9 mouse cellular contexts compared by ENCODE assay signal in genomic region chr8:105066761-105067160, GRCm38 (mm10). TPM values are rescaled to one million over a fixed set of nuclear protein-coding genes. Genes with fewer than 3 reads are reported as not detected.
DNase-seq lines count a peak whose midpoint lies in the region; ATAC-seq lines count a peak whose summit lies in the region.
"Had no signal": no experiment of that assay in that cellular context is flagged by ENCODE, and none has a peak within 500 bp of the region (broad histone marks: within the 10 kb centered on the region; RNA-seq: fewer than 3 reads in every experiment).

No protein-coding gene starts in this region.

- no peaks in the 10 kb centered on the region for H3K9me3 ChIP-seq in midbrain, embryonic 11.5 days (ENCODE audit: control insufficient read depth, low read length)
- H3K9me3 ChIP-seq in midbrain, embryonic 15.5 days, result no peaks in the 10 kb centered on the region
- H3K9me3 ChIP-seq in liver, embryonic 12.5 days (replicated peaks), result no peaks in the 10 kb centered on the region

- WGBS in midbrain, embryonic 11.5 days, result 6% methylated on average over 1 of the region's 1 CpGs
- WGBS in midbrain, embryonic 15.5 days, result 0% methylated on average over 1 of the region's 1 CpGs
- 0% methylated on average over 1 of the region's 1 CpGs for WGBS in liver, embryonic 12.5 days (ENCODE audit: insufficient replicate concordance)

- H3K9ac ChIP-seq in midbrain, embryonic 11.5 days (ENCODE audit: low read length), result no peak overlapping the region
- H3K9ac ChIP-seq in midbrain, embryonic 15.5 days, result no peak overlapping the region
- H3K9ac ChIP-seq in liver, embryonic 12.5 days, result no peak overlapping the region

- H3K27me3 ChIP-seq in midbrain, embryonic 11.5 days (ENCODE audit: control insufficient read depth, insufficient read depth, low read length), result no peaks in the 10 kb centered on the region
- H3K27me3 ChIP-seq in midbrain, embryonic 15.5 days (replicated peaks), result no peaks in the 10 kb centered on the region
- H3K27me3 ChIP-seq in liver, embryonic 12.5 days (replicated peaks), result no peaks in the 10 kb centered on the region

- no peaks in the 10 kb centered on the region for H3K4me1 ChIP-seq in midbrain, embryonic 11.5 days (ENCODE audit: control insufficient read depth, insufficient read depth, low read length)
- H3K4me1 ChIP-seq in midbrain, embryonic 15.5 days, result no peaks in the 10 kb centered on the region
- no peaks in the 10 kb centered on the region for H3K4me1 ChIP-seq in liver, embryonic 12.5 days

- no peak overlapping the region for H3K4me3 ChIP-seq in midbrain, embryonic 11.5 days (ENCODE audit: low read depth, low read length)
- H3K4me3 ChIP-seq in midbrain, embryonic 15.5 days, result no peak overlapping the region
- no peak overlapping the region for H3K4me3 ChIP-seq in liver, embryonic 12.5 days

- DNase-seq in CD4-positive, CD25-positive, alpha-beta regulatory T cell, adult 2 months (ENCODE audit: low read depth, low spot score), result peak; percentile 53
- peak; percentile 86 for DNase-seq in midbrain, embryonic 11.5 days (ENCODE audit: low spot score, missing footprints)
- DNase-seq in c-Kit-positive CD71-negative TER-119-negative erythroid progenitor cells, embryonic 14.5 days (ENCODE audit: low read depth), result peak; percentile 17
- peak; percentile 2 for DNase-seq in skeletal muscle tissue, adult 2 months (ENCODE audit: low read depth, low spot score)

- no peak overlapping the region for H3K4me2 ChIP-seq in midbrain, embryonic 11.5 days
- H3K4me2 ChIP-seq in midbrain, embryonic 15.5 days, result no peak overlapping the region
- H3K4me2 ChIP-seq in liver, embryonic 12.5 days, result no peak overlapping the region

- ATAC-seq in CD4-positive, CD25-positive, alpha-beta regulatory T cell, adult 4 months, result no peak
- peak; percentile 65; the same call in 1 of the 2 replicates for ATAC-seq in midbrain, embryonic 11.5 days (ENCODE audit: low FRiP score)
- ATAC-seq in midbrain, embryonic 15.5 days (replicated peaks), result no peak
- peak; percentile 73 for ATAC-seq in granulocyte monocyte progenitor cell, adult 5-6 weeks (replicated peaks; ENCODE audit: poor library complexity, severe bottlenecking)
- ATAC-seq in liver, embryonic 12.5 days, result 0 out of 2 replicates have a peak, but pooled peaks have one; percentile 32

- H3K27ac ChIP-seq in midbrain, embryonic 11.5 days (ENCODE audit: low read depth, low read length), result no peak overlapping the region
- H3K27ac ChIP-seq in midbrain, embryonic 15.5 days, result no peak overlapping the region
- H3K27ac ChIP-seq in liver, embryonic 12.5 days, result no peak overlapping the region

- no peaks in the 10 kb centered on the region for H3K36me3 ChIP-seq in midbrain, embryonic 11.5 days (ENCODE audit: control insufficient read depth, insufficient read depth, low read length)
- no peaks in the 10 kb centered on the region for H3K36me3 ChIP-seq in midbrain, embryonic 15.5 days (replicated peaks)
- H3K36me3 ChIP-seq in liver, embryonic 12.5 days, result no peaks in the 10 kb centered on the region

RNA-seq across cellular contexts. Expression of gene Ces3b, which starts 16.8 kb away (rescaled TPM):
- not detected for polyA plus RNA-seq in CD4-positive, CD25-positive, alpha-beta regulatory T cell, adult 4 months (2017; shearing (Covaris generic))
- not detected in 2 replicates for polyA plus RNA-seq in midbrain, embryonic 11.5 days (2014; fragmentation: Nextera tagmentation; extraction: Ambion mirVana)
- polyA plus RNA-seq in midbrain, embryonic 15.5 days (2015; fragmentation: Nextera tagmentation; extraction: Ambion mirVana), result not detected in 2 replicates
- total RNA-seq in granulocyte monocyte progenitor cell, adult 5-6 weeks (2014; fragmentation: Nextera tagmentation), result not detected in 2 replicates
- total RNA-seq in granulocyte monocyte progenitor cell, adult 5-6 weeks (2017), result not detected in 2 replicates
- polyA plus RNA-seq in liver, embryonic 12.5 days (2016; fragmentation: Nextera tagmentation; extraction: Ambion mirVana), result not detected in 2 replicates
- total RNA-seq: layer of hippocampus, adult 18-20 months had no signal

RNA-seq across cellular contexts. Expression of gene Ces3a, which starts 18.4 kb away (rescaled TPM):
- polyA plus RNA-seq in CD4-positive, CD25-positive, alpha-beta regulatory T cell, adult 4 months (2017; shearing (Covaris generic)), result not detected
- polyA plus RNA-seq in midbrain, embryonic 11.5 days (2014; fragmentation: Nextera tagmentation; extraction: Ambion mirVana), result not detected in 2 replicates
- not detected in 2 replicates for polyA plus RNA-seq in midbrain, embryonic 15.5 days (2015; fragmentation: Nextera tagmentation; extraction: Ambion mirVana)
- not detected in 2 replicates for total RNA-seq in granulocyte monocyte progenitor cell, adult 5-6 weeks (2014; fragmentation: Nextera tagmentation)
- total RNA-seq in granulocyte monocyte progenitor cell, adult 5-6 weeks (2017), result not detected in 2 replicates
- not detected in 2 replicates for polyA plus RNA-seq in liver, embryonic 12.5 days (2016; fragmentation: Nextera tagmentation; extraction: Ambion mirVana)
- total RNA-seq: layer of hippocampus, adult 18-20 months had no signal

Comparison
In these comparisons a context has a peak if more than half of its experiments do, and no peak if none do; other contexts are left out.
1. ATAC-seq: peak in midbrain, embryonic 11.5 days (single experiment), granulocyte monocyte progenitor cell, adult 5-6 weeks (single experiment) and liver, embryonic 12.5 days (single experiment); none in CD4-positive, CD25-positive, alpha-beta regulatory T cell, adult 4 months (single experiment) and midbrain, embryonic 15.5 days (single experiment).
2. DNase-seq: peak in every context shown above with its lines; median percentile 86 in midbrain, embryonic 11.5 days; 53 in CD4-positive, CD25-positive, alpha-beta regulatory T cell, adult 2 months; 17 in c-Kit-positive CD71-negative TER-119-negative erythroid progenitor cells, embryonic 14.5 days; 2 in skeletal muscle tissue, adult 2 months.